Mouse (Mus musculus) intestine, embryonic 16.5 days (tissue): ENCODE results near the gene B3gntl1. TPM values are rescaled to one million over a fixed set of nuclear protein-coding genes. Genes with fewer than 3 reads are reported as not detected.

Source experiments
- ATAC-seq: fragments of 200-750 bp; cut with Nextera tagmentation; 2 replicates; pipeline ENCODE4 v1.8.0; 2017; ENCODE audit warnings: moderate TSS enrichment, moderate library complexity
- H3K27ac ChIP-seq: fragments of 300-500 bp; sonication (generic); 2 replicates; pipeline ENCODE4 v1.5.1; 2014; ENCODE audit warnings: mild to moderate bottlenecking, low read length
- H3K27me3 ChIP-seq: fragments of 300-500 bp; sonication (generic); replicated peaks from 2 replicates; pipeline ENCODE4 v1.6.1; 2014; ENCODE audit warnings: low read length, control low read depth, mixed read lengths; ENCODE audit not compliant: control insufficient read depth, insufficient read depth
- H3K36me3 ChIP-seq: fragments of 300-500 bp; sonication (generic); 2 replicates; pipeline ENCODE4 v1.6.1; 2014; ENCODE audit warnings: low read length, control low read depth; ENCODE audit not compliant: control insufficient read depth, insufficient read depth
- H3K4me1 ChIP-seq: fragments of 300-500 bp; sonication (generic); 2 replicates; pipeline ENCODE4 v1.6.1; 2014; ENCODE audit warnings: low read length, control low read depth, mixed read lengths; ENCODE audit not compliant: control insufficient read depth, insufficient read depth
- H3K4me2 ChIP-seq: fragments of 300-500 bp; sonication (generic); 2 replicates; pipeline ENCODE4 v1.6.1; 2014; ENCODE audit warnings: low read depth, low read length, control low read depth
- H3K4me3 ChIP-seq: fragments of 300-500 bp; sonication (generic); 2 replicates; pipeline ENCODE4 v1.5.1; 2014; ENCODE audit warnings: mild to moderate bottlenecking, low read length
- H3K9ac ChIP-seq: fragments of 300-500 bp; sonication (generic); 2 replicates; pipeline ENCODE4 v1.6.1; 2014; ENCODE audit warnings: low read depth, low read length
- H3K9me3 ChIP-seq: fragments of 300-500 bp; sonication (generic); 2 replicates; pipeline ENCODE4 v1.6.1; 2016; ENCODE audit warnings: low read length, control low read depth; ENCODE audit not compliant: control insufficient read depth
- WGBS: fragments of 180-500 bp; shearing (Covaris S2); extraction: QIAGEN DNeasy Blood & Tissue Kit; methylation state at CpG from one replicate; pipeline ENCODE4 v1.1.7; 2014; 5-methylcytosine and 5-hydroxymethylcytosine counted together
- polyA plus RNA-seq: library from polyadenylated mRNA; unstranded; fragments of >200 nt; fragmentation: Nextera tagmentation; extraction: Ambion mirVana; gene quantifications from 2 replicates; pipeline ENCODE4 v1.2.1, GENCODE M21; 2015

The B3gntl1 gene
- polyA plus RNA-seq, 1 experiment from 2014 or later, result 6.8 TPM

- no peak overlapping the region for H3K27ac ChIP-seq
- 0 out of 2 replicates have a peak, but pooled peaks cover 4% of the 10 kb centered on the region for H3K4me1 ChIP-seq
- H3K9ac ChIP-seq, result no peak overlapping the region
- no peaks in the 10 kb centered on the region for H3K27me3 ChIP-seq
- H3K9me3 ChIP-seq, result no peaks in the 10 kb centered on the region
- no peak overlapping the region for H3K4me3 ChIP-seq
- peaks cover 17% of the 10 kb centered on the region for H3K36me3 ChIP-seq
- no peak overlapping the region for H3K4me2 ChIP-seq
- peak; percentile 64 for ATAC-seq
Observed at GRCm38 (mm10) chr11:121616501-121616900, 56.5 kb downstream of the B3gntl1 start.

- H3K9ac ChIP-seq, result no peak overlapping the region
- H3K36me3 ChIP-seq, result peaks cover 17% of the 10 kb centered on the region
- no peak overlapping the region for H3K4me3 ChIP-seq
- H3K9me3 ChIP-seq, result no peaks in the 10 kb centered on the region
- 69% methylated on average over 3 of the region's 3 CpGs for WGBS
- no peak overlapping the region for H3K4me2 ChIP-seq
- no peak overlapping the region for H3K27ac ChIP-seq
- ATAC-seq, result peak; percentile 7; the same call in 1 of the 2 replicates
- no peaks in the 10 kb centered on the region for H3K27me3 ChIP-seq
- 0 out of 2 replicates have a peak, but pooled peaks cover 4% of the 10 kb centered on the region for H3K4me1 ChIP-seq
Observed at GRCm38 (mm10) chr11:121615961-121616485, 56.9 kb downstream of the B3gntl1 start.

GRCm38 (mm10) chr11:121610976-121611375 is 62.0 kb downstream of the B3gntl1 start:
- no peak for ATAC-seq
- H3K27ac ChIP-seq, result no peak overlapping the region
- H3K4me1 ChIP-seq, result no peaks in the 10 kb centered on the region
- no peaks in the 10 kb centered on the region for H3K9me3 ChIP-seq
- no peak overlapping the region for H3K4me2 ChIP-seq
- H3K27me3 ChIP-seq, result no peaks in the 10 kb centered on the region
- no peak overlapping the region for H3K9ac ChIP-seq
- peaks cover 13% of the 10 kb centered on the region; the same call in 1 of the 2 replicates for H3K36me3 ChIP-seq
- H3K4me3 ChIP-seq, result no peak overlapping the region

- 89% methylated on average over 6 of the region's 6 CpGs for WGBS
- Histone ChIP-seq H3K4me2 (no peak overlapping the region), H3K4me3 (no peak overlapping the region), H3K4me1 (no peaks in the 10 kb centered on the region), H3K9ac (no peak overlapping the region), H3K27me3 (no peaks in the 10 kb centered on the region), H3K9me3 (no peaks in the 10 kb centered on the region), H3K36me3 (peaks cover 12% of the 10 kb centered on the region), H3K27ac (no peak overlapping the region)
- ATAC-seq, result no peak
Observed at GRCm38 (mm10) chr11:121605604-121606003, 67.3 kb downstream of the B3gntl1 start.

GRCm38 (mm10) chr11:121601422-121601821 is 71.5 kb downstream of the B3gntl1 start:
- no peaks in the 10 kb centered on the region for H3K4me1 ChIP-seq
- H3K4me3 ChIP-seq, result no peak overlapping the region
- no peak overlapping the region for H3K4me2 ChIP-seq
- no peak for ATAC-seq
- peaks cover 17% of the 10 kb centered on the region for H3K36me3 ChIP-seq
- WGBS, result 86% methylated on average over 3 of the region's 3 CpGs
- no peaks in the 10 kb centered on the region for H3K27me3 ChIP-seq
- no peaks in the 10 kb centered on the region for H3K9me3 ChIP-seq
- no peak overlapping the region for H3K27ac ChIP-seq
- H3K9ac ChIP-seq, result no peak overlapping the region

GRCm38 (mm10) chr11:121597254-121597653 is 75.7 kb downstream of the B3gntl1 start:
- no peak for ATAC-seq
- Histone ChIP-seq H3K9ac (no peak overlapping the region), H3K27ac (no peak overlapping the region), H3K4me3 (no peak overlapping the region), H3K36me3 (peaks cover 10% of the 10 kb centered on the region), H3K4me2 (no peak overlapping the region), H3K27me3 (no peaks in the 10 kb centered on the region), H3K9me3 (no peaks in the 10 kb centered on the region), H3K4me1 (no peaks in the 10 kb centered on the region)
- WGBS, result 90% methylated on average over 6 of the region's 6 CpGs

- no peak overlapping the region for H3K9ac ChIP-seq
- no peak overlapping the region for H3K4me2 ChIP-seq
- no peak overlapping the region for H3K27ac ChIP-seq
- no peaks in the 10 kb centered on the region for H3K27me3 ChIP-seq
- H3K4me1 ChIP-seq, result no peaks in the 10 kb centered on the region
- H3K4me3 ChIP-seq, result no peak overlapping the region
- no peaks in the 10 kb centered on the region for H3K9me3 ChIP-seq
- no peak for ATAC-seq
- no peaks in the 10 kb centered on the region for H3K36me3 ChIP-seq
Observed at GRCm38 (mm10) chr11:121581856-121582255, 91.1 kb downstream of the B3gntl1 start.

Other genes with a start within 250 kb of the B3gntl1 start
- gene Fn3k, start 238.2 kb downstream of the B3gntl1 start, polyA plus RNA-seq, result 1.6 and 1.8 TPM in 2 replicates
- 35.3 and 36.7 TPM in 2 replicates for gene Tbcd, start 221.2 kb downstream of the B3gntl1 start, polyA plus RNA-seq
- gene Zfp750, start 153.8 kb downstream of the B3gntl1 start, polyA plus RNA-seq, result 0.50 and 0.62 TPM in 2 replicates
- 40.3 and 44.9 TPM in 2 replicates for gene Metrnl, start 28.4 kb upstream of the B3gntl1 start, polyA plus RNA-seq
- gene Ptchd3, start 157.1 kb upstream of the B3gntl1 start, polyA plus RNA-seq, result not detected in 2 replicates